Mouse (Mus musculus) thymus, postnatal 36 days (tissue): ENCODE measurements around the gene Rev1.

Source experiments
- DNase-seq, 2 experiments: peaks; one replicate each; pipeline ENCODE4 v3.0.0; 2022; ENCODE audit warnings: mixed read lengths in 2 of 2

The Rev1 gene

DNA sequence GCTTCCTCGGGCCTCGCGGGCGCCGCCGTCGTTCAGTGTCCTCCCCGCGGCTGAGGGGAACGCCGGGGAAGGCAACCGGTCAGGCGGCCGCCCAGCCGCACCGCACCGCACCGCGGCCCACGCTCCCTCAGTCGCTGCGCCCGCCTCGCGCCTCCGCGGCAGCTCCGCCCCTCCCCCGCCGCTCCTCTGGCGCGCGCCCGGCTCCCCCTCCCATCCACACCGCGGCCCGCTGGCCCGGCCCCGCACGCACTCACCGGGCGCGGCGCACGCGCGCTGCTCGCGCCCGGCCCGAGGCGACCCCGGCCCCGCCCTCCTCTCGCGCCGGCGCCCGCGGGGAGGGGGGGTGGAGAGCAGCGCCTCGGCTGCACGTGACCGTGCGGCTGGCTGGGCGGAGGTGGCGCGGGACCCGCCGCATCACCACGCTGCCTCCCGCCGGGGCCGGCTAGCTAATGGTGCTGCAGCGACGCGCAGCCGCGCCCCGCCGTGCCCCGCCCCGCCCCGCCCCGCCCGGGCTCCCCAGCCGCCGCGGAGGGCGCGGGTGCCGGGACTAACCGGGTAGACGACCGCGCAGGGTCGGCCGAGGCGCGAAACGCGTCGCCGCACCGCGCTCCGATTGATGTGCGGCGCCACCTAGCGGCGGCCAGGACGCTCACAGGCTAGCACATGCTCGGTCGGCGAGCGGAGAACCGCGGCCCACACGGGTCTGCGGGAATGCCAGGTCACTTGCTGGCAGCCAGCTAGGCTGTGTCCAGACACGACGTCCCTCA, at the start of gene Rev1:
Gene Rev1, minus strand, starts transcription at position 301 of the 767 bp plus-strand sequence.
- peak; percentile 91 to 93 for DNase-seq

DNA sequence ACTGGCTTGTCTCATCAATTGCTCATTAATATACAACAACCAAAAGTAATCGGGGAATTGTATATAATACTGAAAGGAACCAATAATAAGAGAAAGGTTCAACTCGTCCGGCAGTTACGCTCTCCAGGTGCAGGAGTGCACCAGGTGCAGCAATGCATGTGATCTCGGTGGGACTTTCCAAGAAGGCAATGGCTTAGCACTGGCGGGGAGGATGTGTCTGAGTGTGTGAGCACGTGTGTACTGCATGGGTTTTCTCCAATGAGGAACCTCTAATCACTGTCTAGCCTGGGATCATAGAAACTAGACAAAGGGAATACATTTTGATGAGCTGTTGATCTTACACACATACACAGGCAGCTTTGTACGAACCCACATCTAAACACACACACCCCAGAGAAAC, 49.3 kb upstream of the Rev1 start:
- DNase-seq = no peak

DNA sequence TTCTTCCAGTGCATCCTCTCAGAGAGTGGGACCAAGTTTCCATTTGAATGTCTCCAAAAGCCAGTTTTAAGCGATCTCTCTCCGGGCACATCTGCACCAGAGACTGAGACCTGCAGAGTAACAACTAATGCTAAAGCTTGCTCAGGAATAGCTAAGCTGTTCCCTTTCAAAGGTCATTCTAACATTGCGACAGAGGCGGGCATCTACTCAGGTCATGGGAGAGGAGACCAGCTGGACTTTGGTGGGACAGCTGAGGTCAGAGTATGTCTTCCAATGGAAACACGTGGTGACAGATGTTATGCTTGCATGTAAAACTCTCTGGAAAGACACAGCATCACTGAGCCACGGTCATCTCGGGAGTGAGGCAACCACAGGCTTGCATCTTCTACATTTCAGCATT, 46.5 kb upstream of the Rev1 start:
- DNase-seq = no peak

DNA sequence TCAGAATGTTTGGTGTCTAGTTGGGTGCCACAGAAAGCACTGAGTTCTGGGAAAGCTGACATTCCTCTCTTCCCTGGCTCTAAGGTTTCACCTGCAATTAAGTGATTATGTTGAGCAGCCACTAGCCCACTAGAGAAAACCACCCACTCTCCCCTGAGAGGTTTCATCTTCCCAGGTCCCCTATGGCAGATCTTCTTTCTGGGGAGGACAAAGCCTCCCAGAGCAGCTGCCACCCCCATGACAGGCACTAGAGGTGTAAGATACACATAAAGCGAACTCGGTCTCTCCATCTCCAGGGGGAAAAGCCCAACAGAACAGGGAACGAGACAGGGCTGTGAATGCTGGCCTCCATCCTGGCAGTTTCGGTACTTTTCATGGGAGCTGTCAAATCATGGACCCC, 42.3 kb upstream of the Rev1 start:
- no peak for DNase-seq

DNA sequence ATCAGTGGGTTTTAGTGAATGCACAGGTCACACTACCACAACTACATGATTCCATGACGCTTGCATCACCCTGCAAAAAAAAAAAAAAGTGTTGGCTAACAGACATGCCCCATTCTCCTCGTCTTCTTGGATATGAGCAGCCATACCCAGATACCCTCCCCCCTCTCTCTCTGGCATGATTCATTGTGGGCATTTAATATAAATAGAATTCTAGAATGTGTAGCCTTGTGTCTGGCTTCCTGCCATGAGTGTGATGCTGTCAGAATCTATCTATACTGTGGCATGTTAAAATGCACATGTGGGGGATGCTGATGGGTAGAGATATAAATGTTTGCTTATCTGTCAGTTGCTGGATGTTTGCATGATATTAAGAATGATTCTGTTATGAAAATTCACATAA, 36.1 kb upstream of the Rev1 start:
- no peak for DNase-seq

DNA sequence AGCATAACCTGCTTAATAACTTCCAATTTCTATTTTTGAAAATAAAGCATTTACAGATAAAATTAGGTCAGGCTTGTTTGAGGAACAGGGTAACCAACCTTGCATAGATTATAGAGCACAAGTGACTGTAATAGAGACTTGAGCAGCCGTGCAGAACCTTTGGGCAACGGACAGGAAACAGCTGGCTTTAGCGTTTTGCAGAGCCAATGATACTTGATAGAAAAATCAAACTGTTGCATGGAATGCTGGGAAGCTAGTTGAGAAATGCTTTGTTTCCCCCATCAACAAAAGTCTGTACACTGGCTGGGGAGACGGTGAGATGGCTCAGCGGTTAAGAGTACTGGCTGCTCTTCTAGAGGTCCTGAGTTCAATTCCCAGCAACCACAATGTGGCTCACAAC, 20.5 kb upstream of the Rev1 start:
- no peak for DNase-seq

DNA sequence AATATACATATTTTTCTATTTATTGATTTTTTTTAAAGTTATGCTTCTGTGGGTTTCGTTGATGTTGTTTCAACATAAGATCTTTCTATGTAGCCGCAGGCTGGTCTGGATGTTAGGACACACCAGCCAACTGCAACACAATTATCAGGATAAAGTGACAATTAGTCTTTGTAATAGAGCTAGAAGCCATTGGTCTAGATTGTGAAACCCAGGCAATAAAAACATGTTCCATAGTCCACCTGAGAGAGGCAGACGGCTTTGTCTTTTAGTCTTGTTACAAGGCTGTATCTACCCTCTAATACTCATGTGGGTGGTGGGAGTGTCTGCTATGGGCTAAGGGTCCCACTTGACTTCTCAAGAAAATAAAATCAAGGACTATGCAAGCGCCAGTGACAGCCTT, 16.4 kb upstream of the Rev1 start:
- no peak for DNase-seq

DNA sequence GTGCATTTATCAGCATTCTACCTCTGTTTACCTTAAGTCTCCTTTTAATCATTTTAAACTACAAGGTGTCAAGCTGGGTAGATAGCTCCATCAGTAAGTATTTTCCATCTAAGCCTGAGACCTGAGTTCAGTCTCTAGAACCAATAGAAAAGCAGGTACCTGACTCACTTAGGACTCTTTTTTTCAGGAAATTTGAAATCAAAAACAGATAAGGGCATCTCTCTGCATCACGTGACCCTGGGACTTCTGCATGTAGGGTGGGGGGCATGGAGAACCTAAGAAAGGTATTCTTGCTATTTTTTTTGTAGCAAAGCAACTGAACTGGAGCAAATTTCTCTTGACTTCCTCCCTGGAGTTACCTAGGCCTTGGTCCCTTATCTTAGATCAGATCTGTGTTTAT, 11.8 kb upstream of the Rev1 start:
- no peak for DNase-seq

DNA sequence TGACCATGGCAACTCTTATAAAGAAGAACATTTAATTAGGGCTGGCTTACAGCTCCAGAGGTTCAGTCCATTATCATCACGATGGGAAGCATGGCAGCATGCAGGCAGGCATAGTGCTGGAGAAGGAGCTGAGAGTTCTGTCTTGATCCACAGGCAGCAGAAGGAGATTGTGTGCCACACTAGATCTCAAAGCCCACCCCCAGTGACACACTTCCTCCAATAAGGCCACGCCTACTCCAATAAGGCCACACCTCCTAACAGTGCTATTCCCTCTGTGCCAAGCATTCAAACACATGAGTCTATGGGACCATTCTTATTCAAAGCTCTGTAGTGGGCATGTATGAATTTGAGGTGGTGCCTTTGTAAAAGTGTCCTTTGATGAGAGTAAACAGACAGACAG, 11.3 kb upstream of the Rev1 start:
- DNase-seq = no peak

DNA sequence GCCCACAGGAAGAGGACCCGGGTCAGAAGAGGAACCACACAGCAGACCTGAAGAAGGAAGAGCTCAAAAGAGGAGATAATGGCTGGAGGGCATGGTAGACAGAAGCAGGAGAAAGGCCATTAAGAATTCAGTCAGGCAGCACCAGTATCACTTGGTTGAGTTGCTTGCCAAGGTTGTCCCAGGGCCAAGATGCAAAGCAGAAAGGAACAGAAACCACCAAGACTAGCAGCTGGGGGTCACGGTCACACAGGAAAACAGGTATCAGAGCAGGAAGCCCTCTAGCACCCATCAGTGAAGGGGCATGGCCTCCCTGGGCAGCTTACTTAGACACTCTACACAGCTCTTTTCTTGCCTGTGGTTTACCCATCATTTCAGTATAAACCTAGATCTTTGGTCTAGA, 9.8 kb upstream of the Rev1 start:
- DNase-seq = no peak

DNA sequence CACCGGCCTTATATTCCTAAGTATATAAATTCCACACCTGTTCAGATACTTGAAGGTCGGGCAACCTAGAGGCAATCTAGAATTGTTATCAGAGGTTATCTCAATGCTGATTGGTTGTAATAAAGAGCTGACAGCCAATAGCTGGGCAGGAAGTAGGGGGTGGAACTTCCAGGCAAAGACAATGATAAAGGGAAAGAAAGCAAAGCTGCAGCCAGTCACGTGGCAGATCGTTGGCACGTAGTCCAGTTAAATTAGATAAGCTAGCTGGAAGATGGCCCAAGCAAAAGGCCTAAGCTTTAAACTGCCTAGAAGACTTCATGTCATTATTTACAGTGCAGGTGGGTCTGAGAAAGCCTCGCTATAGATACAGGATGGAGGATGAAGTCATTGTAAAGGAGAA, 3.3 kb upstream of the Rev1 start:
- DNase-seq = no peak

DNA sequence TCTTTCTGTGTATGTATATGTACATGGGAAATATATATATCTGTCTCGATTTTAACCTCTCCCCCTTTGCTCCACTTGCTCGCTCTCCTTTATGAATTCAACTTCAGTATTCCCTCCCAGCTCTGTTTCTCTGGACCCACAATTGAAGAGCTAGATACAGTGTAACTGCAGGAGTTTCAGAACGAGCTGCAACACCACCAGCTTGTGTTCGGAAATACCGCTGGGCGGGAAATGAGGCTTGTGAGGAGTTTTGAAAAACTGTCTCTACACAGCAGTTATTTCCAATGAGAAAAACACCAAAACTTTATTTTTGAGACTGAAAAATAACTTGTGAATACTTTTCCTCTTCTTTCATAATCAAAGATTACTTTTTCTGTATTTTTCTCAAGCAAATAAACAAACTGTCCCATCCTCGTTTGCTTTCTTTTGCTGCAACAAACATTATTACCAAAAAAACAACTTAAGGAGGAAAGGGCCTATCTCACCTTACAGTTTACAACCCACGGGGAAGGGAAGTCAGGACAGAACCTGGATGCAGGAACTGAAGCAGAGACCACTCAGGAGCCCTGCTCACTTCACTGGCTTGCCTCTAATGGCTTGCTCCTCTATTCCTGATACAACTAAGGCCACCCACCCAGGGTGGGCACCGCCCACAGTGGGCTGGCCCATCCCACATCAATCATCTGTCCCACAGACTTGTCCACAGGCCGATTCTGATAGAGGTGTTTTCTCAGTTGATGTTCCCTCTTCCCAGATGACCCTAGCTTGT, 1.3 kb upstream of the Rev1 start:
- peak in 1 of 2 experiments; percentile 12 for DNase-seq

DNA sequence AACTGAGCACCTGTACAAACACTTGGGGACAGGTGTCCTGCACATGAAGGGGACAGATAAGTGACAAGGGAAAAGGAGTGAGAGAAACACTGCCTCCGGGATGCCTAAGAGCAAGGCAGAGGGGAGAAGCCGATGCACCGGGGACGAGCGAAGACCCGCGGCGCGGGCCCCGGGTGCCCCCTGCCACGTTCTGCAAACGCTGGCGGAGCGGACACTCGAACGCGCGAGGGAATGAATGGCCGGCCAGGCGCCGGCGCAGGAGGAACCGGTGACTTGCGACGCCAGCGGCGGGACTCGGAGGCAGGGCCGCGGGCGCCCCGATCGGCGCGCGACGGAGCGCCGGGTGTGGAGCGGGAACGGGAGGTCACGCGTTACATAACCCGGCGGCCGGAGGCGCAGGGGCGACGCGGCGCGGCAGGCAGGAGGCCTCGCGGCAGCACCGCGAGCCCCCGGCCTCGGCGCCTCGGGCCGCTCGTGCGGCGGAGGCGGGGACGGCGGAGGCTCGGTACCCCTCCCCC, 623 bp downstream of the Rev1 start:
- DNase-seq = peak; percentile 50 to 66

DNA sequence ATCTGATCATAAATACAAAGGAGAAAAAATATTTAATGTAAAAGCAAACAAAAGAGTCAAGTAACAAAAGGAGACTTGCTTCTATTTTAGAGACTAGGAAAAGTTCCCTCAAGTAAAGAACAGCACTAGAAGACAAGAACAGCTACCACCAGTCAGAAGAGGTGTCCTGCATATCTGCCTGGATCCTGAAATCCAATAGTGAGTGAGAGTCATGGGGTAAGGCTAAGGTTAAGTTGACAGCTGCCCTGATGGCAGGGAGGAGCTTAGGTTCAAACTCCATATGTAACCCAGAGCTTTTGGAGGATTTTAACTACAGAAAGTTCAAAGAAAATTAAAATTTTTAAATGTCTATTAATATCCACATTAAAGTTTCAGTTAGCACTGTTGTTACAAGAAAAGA, 2.6 kb downstream of the Rev1 start:
- DNase-seq = no peak

DNA sequence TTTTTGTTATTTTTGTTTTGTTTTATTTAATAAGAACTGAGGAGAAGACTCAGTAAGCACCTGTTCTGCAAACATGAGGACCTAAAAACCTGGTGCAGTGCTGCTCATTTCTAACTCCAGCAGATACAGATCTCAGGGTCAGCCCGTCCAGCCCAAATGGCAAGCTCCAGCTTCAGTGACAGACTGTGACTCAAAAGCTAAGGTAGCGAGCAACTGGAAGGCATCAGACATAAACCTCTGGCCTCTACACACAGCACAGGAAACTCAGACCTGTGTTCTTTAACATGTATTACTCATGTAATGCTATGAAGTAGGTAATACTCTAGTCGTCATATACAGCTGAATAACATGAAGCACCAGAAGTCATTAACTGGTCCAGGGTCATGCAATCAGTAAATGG, 3.2 kb downstream of the Rev1 start:
- no peak for DNase-seq

DNA sequence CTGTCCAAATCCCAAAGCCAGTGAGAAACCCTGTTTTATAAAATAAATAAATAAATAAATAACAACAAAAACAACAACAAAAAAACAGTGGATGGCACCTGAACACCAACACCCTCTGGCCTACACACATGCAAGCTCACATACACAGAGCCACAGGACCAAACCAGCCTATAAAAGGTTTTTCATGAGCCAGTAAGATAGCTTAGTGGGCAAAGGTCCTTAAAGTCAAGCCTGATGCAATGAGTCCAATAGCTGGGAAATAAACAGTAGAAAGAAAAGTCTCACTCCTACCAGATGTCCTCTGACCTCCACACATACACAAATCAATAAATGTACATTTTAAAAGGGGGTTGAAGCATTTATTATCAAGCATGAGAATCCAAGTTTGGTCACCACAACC, 5.3 kb downstream of the Rev1 start:
- no peak for DNase-seq

DNA sequence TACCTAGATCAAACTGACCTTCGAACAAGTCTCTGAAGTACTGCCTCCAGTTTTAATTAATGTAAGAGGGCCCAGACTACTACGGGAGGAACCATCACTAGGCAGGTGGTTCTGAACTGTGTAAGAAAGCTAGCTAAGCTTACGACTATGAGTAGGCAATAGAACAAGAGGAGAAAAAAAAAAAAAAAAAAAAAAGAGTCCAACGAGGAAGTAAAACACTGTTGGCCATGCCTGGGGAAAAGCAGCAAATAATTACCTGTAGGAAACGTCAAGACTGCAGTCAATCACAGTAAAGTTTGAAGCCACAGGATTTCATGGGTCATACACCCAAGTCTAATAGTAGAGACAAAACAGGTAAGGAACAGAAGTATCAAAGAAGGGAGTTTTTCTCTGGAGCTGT, 8.7 kb downstream of the Rev1 start:
- DNase-seq = no peak

DNA sequence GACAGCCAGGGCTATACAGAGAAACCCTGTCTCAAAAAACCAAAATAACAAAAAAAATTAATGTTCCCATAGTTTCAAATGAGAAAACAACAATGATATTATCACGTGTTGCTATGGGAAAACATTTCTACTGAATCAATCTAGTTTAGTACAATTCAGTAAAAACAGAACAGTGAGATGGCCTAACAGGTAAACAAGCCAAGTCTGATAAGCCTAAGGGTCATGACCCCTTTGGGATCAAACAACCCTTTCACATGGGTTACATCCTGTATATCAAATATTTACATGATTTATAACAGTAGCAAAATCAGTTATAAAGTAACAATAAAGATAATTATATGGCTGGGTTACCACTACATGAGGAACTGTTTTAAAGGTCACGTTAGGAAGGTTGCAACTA, 11.0 kb downstream of the Rev1 start:
- no peak for DNase-seq

DNA sequence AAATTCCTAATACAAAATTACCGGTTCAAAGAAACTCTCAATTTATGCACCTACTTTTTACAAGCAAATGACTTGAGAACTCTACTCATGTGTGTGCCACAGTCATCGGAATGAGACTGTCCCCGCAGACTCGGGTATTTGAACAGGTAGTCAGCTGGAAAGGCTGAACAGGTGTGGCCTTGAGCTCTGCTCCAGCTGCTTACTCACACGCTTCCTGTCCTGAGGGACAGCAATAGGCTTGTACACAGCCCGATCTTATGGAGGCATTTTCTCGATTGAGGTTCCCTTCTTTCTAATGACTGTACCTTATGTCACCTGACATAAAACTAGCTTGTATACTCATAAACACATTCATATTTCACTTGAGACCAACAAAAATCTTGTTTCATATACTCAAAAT, 19.8 kb downstream of the Rev1 start:
- DNase-seq = no peak

DNA sequence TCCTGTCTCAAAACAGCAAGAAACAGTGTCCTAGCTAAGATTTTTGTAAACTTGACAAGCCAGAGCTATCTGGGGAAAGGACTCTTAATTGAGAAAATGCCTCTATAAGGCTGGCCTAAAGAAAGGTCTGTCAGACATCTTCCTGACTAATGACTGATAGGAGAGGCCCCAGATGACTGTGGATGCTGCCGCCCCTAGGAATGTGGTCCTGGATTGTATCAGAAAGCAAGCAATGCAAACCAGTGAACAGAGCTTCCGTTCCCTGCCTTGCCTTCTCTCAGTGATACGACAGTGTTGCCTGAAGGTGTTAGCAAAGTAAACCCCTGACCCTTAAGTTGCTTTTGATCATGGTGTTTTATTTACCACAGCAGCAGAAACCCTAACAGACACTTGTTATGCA, 25.8 kb downstream of the Rev1 start:
- no peak for DNase-seq

DNA sequence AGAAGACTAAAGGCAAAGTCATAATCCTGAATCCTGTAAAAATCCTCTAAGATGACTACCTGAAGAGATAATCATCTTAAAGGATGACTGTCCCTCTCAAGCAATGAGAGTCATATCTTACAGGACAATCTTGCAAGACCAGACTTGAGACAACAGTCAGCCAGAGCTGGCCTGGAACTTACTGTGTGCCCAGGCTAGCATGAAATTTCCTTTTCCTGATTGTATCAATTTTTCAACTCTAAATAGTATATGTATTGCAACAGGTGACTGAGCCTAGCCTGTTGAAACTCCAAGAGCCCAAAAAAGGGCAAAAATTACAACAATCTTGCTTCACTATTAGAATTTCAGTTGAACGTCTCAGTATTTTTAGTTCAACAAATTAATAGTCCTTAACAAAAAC, 26.4 kb downstream of the Rev1 start:
- no peak for DNase-seq

DNA sequence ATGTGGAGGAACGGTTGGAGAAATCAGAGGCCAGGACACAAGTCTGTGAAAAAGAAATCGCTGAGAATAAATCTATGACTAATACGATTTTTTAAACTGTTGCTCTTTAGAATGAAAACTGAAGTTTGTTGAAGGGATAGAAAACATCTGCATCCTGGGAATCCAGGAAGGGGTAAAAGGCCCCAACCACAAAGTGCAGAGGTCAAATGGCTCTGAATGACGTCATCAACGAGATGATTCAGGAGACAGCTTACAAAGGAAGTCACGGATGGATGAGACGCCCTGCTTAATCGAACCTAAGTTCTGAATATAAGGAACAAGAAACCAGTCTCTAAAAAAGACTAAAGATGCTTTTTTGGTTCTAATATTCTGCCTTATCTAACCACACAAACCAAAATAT, 48.3 kb downstream of the Rev1 start:
- DNase-seq = no peak

DNA sequence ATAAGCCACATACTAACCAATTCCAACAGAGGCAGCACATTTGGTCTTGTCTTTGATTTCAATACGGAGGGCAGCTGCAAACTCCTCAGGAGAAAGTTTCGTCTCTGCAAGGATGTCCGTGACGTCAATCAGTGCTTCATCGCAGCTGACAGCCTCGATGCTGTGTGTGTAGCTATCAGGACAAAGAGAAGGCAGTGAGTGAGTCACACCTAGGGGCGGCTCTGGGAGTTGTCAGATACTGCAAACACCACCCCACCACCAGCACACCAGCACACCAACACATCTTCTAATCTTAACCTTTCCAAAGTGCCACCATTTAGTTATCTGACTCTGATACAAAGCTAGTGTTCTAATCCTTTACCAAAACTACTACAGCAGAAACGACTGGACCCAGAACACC, 58.3 kb downstream of the Rev1 start:
- no peak for DNase-seq

DNA sequence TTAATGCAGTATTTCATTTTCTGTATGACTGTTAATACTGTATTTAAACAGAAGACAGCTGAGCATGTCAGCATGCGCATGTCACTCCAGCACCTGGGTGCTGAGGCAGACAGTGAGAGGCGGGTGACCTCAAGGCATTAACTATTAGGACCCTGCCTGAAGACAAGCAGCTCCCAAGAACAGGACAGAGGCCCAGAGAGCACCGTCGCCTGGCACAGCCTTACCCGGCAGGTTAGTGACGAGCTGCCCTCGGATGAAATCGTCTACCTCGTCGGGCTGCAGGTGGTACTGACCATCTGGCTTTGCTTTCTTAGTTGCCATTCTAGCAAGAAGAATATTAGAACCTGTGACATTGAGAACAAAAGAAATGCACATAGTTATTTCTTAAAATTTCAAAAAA, 62.3 kb downstream of the Rev1 start:
- DNase-seq = no peak
